Mouse (Mus musculus) adrenal gland, postnatal 4 days (tissue): Measurements from ENCODE around the gene Btla. TPM values are rescaled to one million over a fixed set of nuclear protein-coding genes. Genes with fewer than 3 reads are reported as not detected.
A peak's percentile ranks its signal among the peaks of the same experiment; 100 is the strongest.

ENCODE experiments used
- DNase-seq, 2 experiments: peaks; one replicate each; pipeline ENCODE4 v3.0.0; 2021 to 2022; ENCODE audit warnings: low spot score in 2 of 2, mixed read lengths in 2 of 2
- long read RNA-seq, 2 experiments: library from polyadenylated mRNA; stranded (forward); transcript quantifications; one replicate each; pipeline ENCODE4 v2.0.0; 2021
- total RNA-seq, 2 experiments: library from RNA; stranded (reverse); gene quantifications; 2 replicates each; pipeline ENCODE4 v1.2.3; 2021

The Btla gene
- total RNA-seq, result under 1 TPM; 0.53 to 0.59 TPM
- long read RNA-seq, experiment 1, result 0 reads
- long read RNA-seq, experiment 2, result 0 reads

DNA sequence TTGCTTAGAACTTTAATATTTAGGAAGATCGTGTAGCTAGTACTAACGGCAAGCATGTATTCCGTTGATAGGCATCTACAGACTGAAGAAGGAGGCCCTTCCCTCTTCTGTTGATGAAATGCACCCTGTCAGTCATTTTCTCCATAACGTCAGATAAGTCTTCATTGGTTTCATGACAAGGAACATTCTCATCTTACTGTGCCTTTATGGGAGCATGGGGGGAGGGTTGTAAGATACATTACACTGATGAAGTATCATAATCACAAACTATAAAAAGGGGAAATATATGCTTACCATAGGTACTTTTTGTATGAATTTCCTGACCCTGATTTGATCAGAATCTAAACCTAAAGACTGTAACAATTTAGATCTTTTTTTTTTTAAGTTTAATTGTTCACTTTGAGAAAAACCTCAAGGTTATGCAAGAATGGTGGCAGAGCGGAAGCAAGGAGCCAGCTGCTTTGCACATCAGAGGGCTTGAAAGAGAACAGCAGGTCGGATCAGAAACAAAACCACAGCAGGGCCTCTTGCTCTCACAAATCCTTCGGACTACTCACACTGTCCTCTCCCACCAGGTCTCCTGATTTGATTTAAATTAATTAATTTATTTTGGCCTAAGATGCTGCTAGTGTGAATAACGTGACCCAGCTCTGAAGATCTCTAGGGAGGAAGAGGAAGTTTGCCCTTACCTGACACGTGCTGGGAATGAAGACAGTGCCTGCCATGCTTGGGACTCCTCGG is at the start of gene Btla:
Gene Btla (plus strand): TSS at position 668 of the 741 bp plus-strand sequence.
- no peak for DNase-seq

DNA sequence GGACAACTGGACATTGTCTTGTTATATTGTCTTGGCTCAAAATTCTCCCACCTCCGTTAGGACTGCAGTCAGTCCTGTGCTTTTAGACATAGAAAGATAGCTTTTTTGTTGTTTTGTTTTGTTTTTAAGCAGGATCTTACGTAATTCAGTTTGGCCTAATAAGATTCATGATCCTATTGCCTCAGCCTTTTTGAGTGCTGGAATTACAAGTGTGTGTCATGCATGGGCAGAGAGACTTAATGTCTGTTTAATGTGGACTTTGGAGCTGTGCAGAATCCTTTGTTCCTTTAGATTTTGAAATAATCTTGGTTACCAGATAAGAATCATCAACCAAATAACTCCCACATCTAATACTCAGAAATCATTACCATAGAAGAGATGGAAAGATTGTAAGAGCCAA is 45.6 kb upstream of the Btla start:
- DNase-seq, result no peak

DNA sequence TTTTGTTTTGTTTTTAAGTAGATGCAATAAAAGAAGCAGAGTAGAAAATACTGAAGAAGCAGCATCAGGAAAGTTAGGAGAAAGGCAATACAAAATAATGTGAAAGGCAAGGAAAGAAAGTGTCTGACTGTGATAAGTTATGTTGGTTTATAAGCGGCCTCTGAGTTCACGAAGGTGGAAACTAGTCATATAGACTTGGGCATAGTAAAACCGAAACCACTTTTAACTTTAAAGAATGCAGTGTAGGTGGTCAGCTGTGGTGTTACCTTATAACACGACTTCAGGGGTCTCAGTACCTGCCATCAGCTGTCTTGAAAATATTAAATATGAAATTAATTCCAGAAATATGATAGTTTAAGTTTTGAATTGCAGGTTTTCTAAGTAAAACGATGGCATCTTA is 42.3 kb upstream of the Btla start:
- no peak for DNase-seq

- DNase-seq, result peak; percentile 36 to 48
Observed at GRCm38 (mm10) chr16:45192613-45193012, 31.5 kb upstream of the Btla start.

DNA sequence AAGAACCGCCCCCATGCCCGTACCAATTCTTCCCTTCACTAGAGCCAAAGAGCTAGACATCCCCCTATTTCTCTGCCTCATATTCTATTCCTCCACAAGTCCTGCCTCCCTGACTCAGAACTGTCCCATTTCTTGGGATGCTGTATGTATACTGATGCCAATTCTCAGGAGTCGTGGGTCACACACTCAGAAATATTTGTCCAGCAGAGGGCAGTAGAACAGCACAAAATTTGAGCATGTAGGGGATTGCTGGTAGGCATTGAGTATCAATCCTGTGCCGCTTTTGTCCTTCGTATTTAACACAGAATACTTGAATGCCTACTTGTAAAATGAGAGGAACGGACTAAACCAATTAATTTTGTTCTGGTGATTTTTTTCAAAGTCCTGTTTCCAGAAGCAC is 27.3 kb upstream of the Btla start:
- peak; percentile 7 to 32 for DNase-seq

DNA sequence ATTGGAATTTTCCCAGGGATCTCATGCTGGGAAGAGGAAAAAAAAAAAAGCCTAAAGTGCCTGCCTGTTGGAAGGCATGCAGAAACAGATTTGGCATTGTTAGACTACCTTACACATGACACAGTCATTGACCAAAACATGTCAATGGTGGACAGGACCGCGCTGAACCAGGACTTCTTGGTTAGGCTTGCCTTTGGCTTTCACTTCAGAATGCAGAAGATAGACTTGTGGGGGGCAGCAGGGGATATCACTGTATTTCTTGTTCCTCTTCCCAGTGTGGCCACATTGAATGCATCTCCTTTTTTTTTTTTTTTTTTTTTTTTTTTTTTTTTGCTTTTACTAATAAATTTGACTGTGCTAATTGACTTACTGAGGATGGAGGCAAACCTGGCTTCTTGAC is 22.7 kb upstream of the Btla start:
- DNase-seq, result no peak

DNA sequence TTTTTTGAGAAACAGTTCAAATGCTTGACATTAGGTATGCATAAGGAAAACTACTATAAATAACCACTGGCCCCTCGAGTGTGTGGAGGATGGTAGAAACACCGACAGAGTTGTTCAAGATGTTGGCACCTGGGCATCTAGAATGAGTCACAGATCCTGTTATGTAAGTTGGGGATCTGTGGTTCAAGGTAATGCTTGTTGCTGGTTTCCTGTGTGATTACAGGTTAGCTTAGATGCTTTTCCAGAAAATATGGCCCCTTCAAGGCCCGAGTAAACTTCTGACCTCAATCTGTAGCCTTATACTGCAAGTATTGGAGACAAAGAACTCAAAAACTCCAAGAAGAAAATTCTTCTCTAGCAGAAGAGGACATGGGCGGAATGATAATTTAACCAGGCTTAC is 19.7 kb upstream of the Btla start:
- no peak for DNase-seq

DNA sequence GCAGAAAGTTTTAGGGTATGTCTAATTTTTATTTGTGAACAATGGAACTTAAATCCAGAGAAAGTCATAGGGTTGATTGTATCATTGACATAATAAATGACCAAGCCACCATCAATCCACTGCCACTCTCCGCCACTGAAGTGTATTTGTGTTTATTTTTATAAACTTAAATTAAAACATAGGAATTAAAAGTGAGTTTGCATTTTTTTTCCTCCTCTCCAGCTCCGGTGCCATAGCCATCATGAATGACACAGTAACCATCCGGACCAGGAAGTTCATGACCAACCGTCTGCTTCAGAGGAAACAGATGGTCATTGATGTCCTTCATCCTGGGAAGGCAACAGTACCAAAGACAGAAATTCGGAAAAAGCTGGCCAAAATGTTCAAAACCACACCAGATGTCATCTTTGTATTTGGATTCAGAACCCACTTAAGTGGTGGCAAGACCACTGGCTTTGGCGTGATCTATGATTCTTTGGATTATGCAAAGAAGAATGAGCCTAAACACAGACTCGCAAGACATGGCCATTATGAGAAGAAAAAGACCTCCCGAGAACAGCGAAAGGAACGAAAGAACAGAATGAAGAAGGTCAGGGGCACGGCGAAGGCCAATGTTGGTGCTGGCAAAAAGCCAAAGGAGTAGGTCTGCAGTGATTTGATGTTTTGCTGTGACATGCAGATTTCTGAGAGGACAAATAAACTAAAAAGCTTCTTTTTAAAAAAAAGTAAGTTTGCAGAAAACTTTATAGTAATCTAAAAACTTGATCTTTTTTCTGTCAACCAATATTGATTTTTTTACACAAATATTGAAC is 19.1 kb upstream of the Btla start:
- DNase-seq, result peak in 1 of 2 experiments; percentile 5

- DNase-seq, result no peak
Observed at GRCm38 (mm10) chr16:45222016-45222415, 2.1 kb upstream of the Btla start.

DNA sequence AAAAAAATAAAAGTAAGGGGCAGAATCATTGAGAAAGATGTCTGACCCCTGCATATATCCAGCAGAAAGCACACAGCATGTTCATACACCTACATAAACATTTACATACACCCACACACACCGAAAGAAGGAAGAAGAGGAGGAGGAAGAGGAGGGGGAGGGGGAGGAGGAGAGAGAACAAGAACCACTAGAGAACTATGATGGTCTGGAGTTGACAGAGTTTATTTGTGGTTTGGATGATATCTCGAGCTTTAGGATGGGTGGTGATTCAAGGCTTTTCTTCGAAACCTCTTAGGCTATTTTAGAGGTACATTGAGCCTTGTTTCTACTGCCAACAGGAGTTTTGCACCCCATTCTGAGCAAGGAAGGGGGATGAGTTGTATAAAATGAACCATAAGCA is 1.3 kb upstream of the Btla start:
- DNase-seq, result no peak

- DNase-seq, result no peak
Observed at GRCm38 (mm10) chr16:45224431-45225008, 405 bp downstream of the Btla start.

DNA sequence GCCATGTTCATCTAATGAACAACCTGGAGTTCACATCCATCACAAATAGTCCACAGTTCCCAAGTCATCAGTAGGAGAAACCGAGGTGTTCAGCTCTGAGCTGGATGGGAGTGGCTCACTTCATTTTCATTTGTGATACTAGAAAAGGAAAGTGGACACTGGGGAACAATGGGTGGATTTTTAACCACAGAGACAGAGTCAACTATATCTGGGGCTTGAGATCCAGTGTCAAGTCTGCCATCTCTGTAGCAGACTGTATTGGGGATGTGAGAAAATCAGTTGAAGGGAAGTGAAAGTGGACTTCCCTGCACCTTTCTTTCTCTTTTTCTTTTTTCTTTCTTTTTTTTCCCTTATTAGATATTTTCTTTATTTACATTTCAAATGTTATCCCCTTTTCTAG is 2.9 kb downstream of the Btla start:
- no peak for DNase-seq

DNA sequence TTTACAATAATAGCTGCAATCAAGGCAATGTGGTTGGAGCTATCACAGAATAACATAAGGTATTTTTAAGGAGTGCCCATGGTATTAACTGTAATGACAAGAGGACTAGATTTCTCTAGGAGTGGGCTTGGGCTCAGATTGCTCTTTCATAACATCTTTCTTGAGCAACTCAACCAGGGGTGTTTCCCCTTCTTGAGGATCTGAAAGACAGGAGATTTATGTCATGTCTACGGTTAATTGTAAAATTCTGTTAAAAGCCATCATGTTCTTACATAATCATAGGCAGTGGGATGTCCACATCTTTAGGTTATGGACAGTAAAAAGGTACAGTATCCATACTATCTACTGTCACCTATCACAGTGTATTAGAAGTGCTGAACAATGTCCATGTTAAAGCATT is 7.2 kb downstream of the Btla start:
- no peak for DNase-seq

GRCm38 (mm10) chr16:45233007-45233406 is 8.9 kb downstream of the Btla start:
- no peak for DNase-seq

DNA sequence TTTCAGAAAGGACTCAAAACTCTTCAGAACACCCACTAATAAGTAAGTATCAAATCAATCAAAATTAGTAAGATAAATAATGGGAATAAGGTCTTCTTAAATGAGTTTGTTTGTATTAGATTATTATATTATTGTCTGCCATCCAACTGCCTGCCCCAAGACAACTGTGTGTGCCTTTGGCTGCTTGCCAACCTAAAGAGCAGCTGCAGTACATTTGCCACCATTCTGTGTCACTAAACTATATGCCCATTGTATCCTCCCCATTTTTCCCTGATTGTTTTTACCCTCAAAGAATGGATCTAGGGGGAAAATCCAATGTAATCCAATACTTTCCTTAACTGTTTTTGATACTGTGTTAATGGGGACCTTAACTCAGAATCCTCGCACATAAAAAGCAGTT is 18.6 kb downstream of the Btla start:
- DNase-seq, result no peak

GRCm38 (mm10) chr16:45244930-45245472 is 20.9 kb downstream of the Btla start:
- no peak for DNase-seq

GRCm38 (mm10) chr16:45249761-45250160 is 25.6 kb downstream of the Btla start:
- no peak for DNase-seq

DNA sequence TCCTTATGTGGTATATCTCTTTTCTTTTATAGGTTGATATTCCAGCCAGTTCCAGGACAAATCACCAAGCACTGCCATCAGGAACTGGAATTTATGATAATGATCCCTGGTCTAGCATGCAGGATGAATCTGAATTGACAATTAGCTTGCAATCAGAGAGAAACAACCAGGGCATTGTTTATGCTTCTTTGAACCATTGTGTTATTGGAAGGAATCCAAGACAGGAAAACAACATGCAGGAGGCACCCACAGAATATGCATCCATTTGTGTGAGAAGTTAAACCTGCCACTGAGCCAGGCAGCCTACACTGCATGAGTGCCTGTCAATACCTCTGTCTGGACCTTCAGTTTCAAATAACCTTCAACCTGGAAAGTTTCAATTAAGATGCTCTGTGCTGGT is 26.2 kb downstream of the Btla start:
- DNase-seq, result no peak

- no peak for DNase-seq
Observed at GRCm38 (mm10) chr16:45251773-45252413, 27.8 kb downstream of the Btla start.

- no peak for DNase-seq
Observed at GRCm38 (mm10) chr16:45255183-45255861, 31.2 kb downstream of the Btla start.

- DNase-seq, result no peak
Observed at GRCm38 (mm10) chr16:45256895-45257294, 32.8 kb downstream of the Btla start.
